Comparison of ENCODE assay signal across 20 mouse cellular contexts in genomic region chr1:154993927-154994856, GRCm38 (mm10).
DNase-seq lines count a peak whose midpoint lies in the region; ATAC-seq lines count a peak whose summit lies in the region.
"Had no signal": no experiment of that assay in that cellular context is flagged by ENCODE, and none has a peak within 500 bp of the region (broad histone marks: within the 10 kb centered on the region; RNA-seq: fewer than 3 reads in every experiment).

No protein-coding gene starts in this region.

- H3K4me3 ChIP-seq in forebrain, embryonic 12.5 days (replicated peaks): no peak overlapping the region
- H3K4me3 ChIP-seq in forebrain, embryonic 10.5 days: no peak overlapping the region
- no peak overlapping the region for H3K4me3 ChIP-seq in midbrain, embryonic 15.5 days
- H3K4me3 ChIP-seq: heart, embryonic 13.5 days; liver, embryonic 15.5 days had no signal

- no peaks in the 10 kb centered on the region; the same call in 1 of the 2 replicates for H3K27me3 ChIP-seq in forebrain, embryonic 12.5 days
- H3K27me3 ChIP-seq in forebrain, embryonic 10.5 days (ENCODE audit: poor library complexity, severe bottlenecking): no peaks in the 10 kb centered on the region
- no peaks in the 10 kb centered on the region for H3K27me3 ChIP-seq in midbrain, embryonic 15.5 days (replicated peaks)
- H3K27me3 ChIP-seq: CH12.LX; heart, embryonic 13.5 days; liver, embryonic 15.5 days had no signal

- 80% methylated on average over 21 of the region's 21 CpGs for WGBS in forebrain, embryonic 12.5 days
- 91% methylated on average over 21 of the region's 21 CpGs for WGBS in forebrain, embryonic 10.5 days
- WGBS in midbrain, embryonic 15.5 days: 68% methylated on average over 21 of the region's 21 CpGs

- H3K4me1 ChIP-seq in forebrain, embryonic 12.5 days: peaks cover 11% of the 10 kb centered on the region
- H3K4me1 ChIP-seq in forebrain, embryonic 10.5 days: peaks cover 15% of the 10 kb centered on the region
- peaks cover 17% of the 10 kb centered on the region for H3K4me1 ChIP-seq in midbrain, embryonic 15.5 days
- H3K4me1 ChIP-seq: liver, embryonic 15.5 days had no signal

- no peaks in the 10 kb centered on the region for H3K36me3 ChIP-seq in forebrain, embryonic 12.5 days (replicated peaks)
- no peaks in the 10 kb centered on the region for H3K36me3 ChIP-seq in forebrain, embryonic 10.5 days (replicated peaks)
- no peaks in the 10 kb centered on the region for H3K36me3 ChIP-seq in midbrain, embryonic 15.5 days (replicated peaks)
- H3K36me3 ChIP-seq: heart, embryonic 13.5 days; liver, embryonic 15.5 days had no signal

- intact Hi-C loops in left cerebral cortex, postnatal 25 days (cut with DNase I): no loop called here

- no peak overlapping the region for H3K4me2 ChIP-seq in forebrain, embryonic 12.5 days
- no peak overlapping the region for H3K4me2 ChIP-seq in midbrain, embryonic 15.5 days
- H3K4me2 ChIP-seq: heart, embryonic 13.5 days; liver, embryonic 15.5 days had no signal

- DNase-seq in forebrain, embryonic 10.5 days (ENCODE audit: extremely low spot score, low spot score): no peak
- peak; percentile 38 for DNase-seq in retina, postnatal 1 day
- DNase-seq in retina, embryonic 14.5 days (ENCODE audit: low spot score): no peak
- no peak for DNase-seq in left cerebral cortex, adult 11 months (ENCODE audit: low spot score)
- DNase-seq in heart, adult 9 months (ENCODE audit: low spot score in 2 of 2): no peak
- DNase-seq in left cerebral cortex, postnatal 25 days (ENCODE audit: low spot score in 2 of 2): no peak
- DNase-seq: adrenal gland, adult 2 months; cerebellum, adult 11-12 months; cerebellum, postnatal 36 days; heart, postnatal 4 days; kidney, postnatal 10 days; lung, postnatal 10 days; right cerebral cortex, postnatal 4 days; thymus, postnatal 4 days had no signal

- ATAC-seq in forebrain, embryonic 12.5 days (ENCODE audit: low FRiP score): no peak
- peak; percentile 33; the same call in 1 of the 2 replicates for ATAC-seq in midbrain, embryonic 15.5 days (replicated peaks)
- ATAC-seq: intestine, postnatal 0 days had no signal

- no peak overlapping the region for H3K9ac ChIP-seq in forebrain, embryonic 12.5 days
- no peak overlapping the region for H3K9ac ChIP-seq in midbrain, embryonic 15.5 days
- H3K9ac ChIP-seq: heart, embryonic 13.5 days; liver, embryonic 15.5 days had no signal

- H3K27ac ChIP-seq in forebrain, embryonic 12.5 days: 0 out of 2 replicates have a peak overlapping the region, but pooled peaks have one; percentile 5
- H3K27ac ChIP-seq in forebrain, embryonic 10.5 days: no peak overlapping the region
- H3K27ac ChIP-seq in midbrain, embryonic 15.5 days: no peak overlapping the region
- H3K27ac ChIP-seq: heart, embryonic 13.5 days; liver, embryonic 15.5 days had no signal

- H3K9me3 ChIP-seq in forebrain, embryonic 12.5 days: no peaks in the 10 kb centered on the region
- no peaks in the 10 kb centered on the region for H3K9me3 ChIP-seq in forebrain, embryonic 10.5 days
- H3K9me3 ChIP-seq in midbrain, embryonic 15.5 days: no peaks in the 10 kb centered on the region
- H3K9me3 ChIP-seq: heart, embryonic 13.5 days; liver, embryonic 15.5 days had no signal
